Mouse (Mus musculus) embryonic facial prominence, embryonic 12.5 days (tissue): ENCODE measurements at regions not wholly inside any gene's neighbourhood (a gene's known extent, or its start where the extent isn't known, plus 50 kb on each side); places are given as distances from the start of the nearest gene placed in this dataset.
"Not testable (repeated sequence)": the region's sequence is repeated elsewhere in the genome, so short reads cannot be mapped to it uniquely, and the experiment has no call there.

Experiments used
- ATAC-seq: fragments of 200-750 bp; cut with Nextera tagmentation; 2 replicates; pipeline ENCODE4 v1.8.0; 2017; ENCODE audit not compliant: insufficient number of reproducible peaks, insufficient read depth, low FRiP score, low TSS enrichment
- H3K27ac ChIP-seq: fragments of 300-500 bp; sonication (generic); 2 replicates; pipeline ENCODE4 v1.5.1; 2016; ENCODE audit warnings: mild to moderate bottlenecking
- H3K27me3 ChIP-seq: fragments of 300-500 bp; sonication (generic); 2 replicates; pipeline ENCODE4 v1.6.1; 2016; ENCODE audit warnings: mild to moderate bottlenecking, moderate library complexity
- H3K36me3 ChIP-seq: fragments of 300-500 bp; sonication (generic); 2 replicates; pipeline ENCODE4 v1.6.1; 2016; ENCODE audit warnings: mild to moderate bottlenecking
- H3K4me1 ChIP-seq: fragments of 300-500 bp; sonication (generic); 2 replicates; pipeline ENCODE4 v1.6.1; 2016
- H3K4me2 ChIP-seq: fragments of 300-500 bp; sonication (generic); replicated peaks from 2 replicates; pipeline ENCODE4 v1.6.1; 2016; ENCODE audit warnings: mild to moderate bottlenecking, moderate library complexity
- H3K4me3 ChIP-seq: fragments of 300-500 bp; sonication (generic); 2 replicates; pipeline ENCODE4 v1.5.1; 2016; ENCODE audit warnings: mild to moderate bottlenecking
- H3K9ac ChIP-seq: fragments of 300-500 bp; sonication (generic); 2 replicates; pipeline ENCODE4 v1.6.1; 2016; ENCODE audit warnings: mild to moderate bottlenecking, moderate library complexity
- H3K9me3 ChIP-seq: fragments of 300-500 bp; sonication (generic); 2 replicates; pipeline ENCODE4 v1.6.1; 2016; ENCODE audit warnings: mild to moderate bottlenecking, moderate library complexity
- WGBS: fragments of 180-500 bp; shearing (Covaris S2); methylation state at CpG from one replicate; pipeline ENCODE4 v1.1.7; 2016; 5-methylcytosine and 5-hydroxymethylcytosine counted together

DNA sequence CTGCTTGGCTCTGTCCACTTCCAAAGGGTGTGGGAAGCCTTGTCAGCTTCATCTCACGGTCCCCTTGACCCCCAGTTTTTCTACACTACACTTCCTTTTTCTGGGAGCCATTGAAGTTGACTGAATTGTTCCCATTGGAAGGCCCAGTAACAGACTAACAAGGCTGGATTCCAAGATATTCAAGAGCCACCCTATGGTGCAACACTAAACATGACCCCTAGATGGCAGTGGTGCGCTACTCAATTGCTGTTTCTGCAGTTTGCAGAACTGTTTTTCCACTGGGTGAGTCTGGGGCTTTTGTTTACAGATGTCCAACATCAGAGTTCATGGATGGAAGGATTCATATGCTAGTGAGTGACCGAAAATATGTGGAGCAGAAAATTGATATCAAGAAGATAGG is 61.3 kb upstream of the Asap2 start:
- H3K4me1 ChIP-seq, ATAC-seq, H3K4me3 ChIP-seq, H3K4me2 ChIP-seq, H3K9me3 ChIP-seq, H3K36me3 ChIP-seq, H3K9ac ChIP-seq, H3K27ac ChIP-seq, H3K27me3 ChIP-seq: not testable (repeated sequence)
- WGBS, result 45% methylated on average over 3 of the region's 3 CpGs
